Mouse (Mus musculus) adrenal gland, postnatal 25 days (tissue): ENCODE data around the gene Sptan1. TPM values are rescaled to one million over a fixed set of nuclear protein-coding genes. Genes with fewer than 3 reads are reported as not detected.

Experiments used
- microRNA-seq, 2 experiments: library from miRNA; unstranded; fragments of <30 nt; microRNA quantifications; one replicate each; pipeline ENCODE4 v1.2.0; 2021
- total RNA-seq: library from RNA; stranded (reverse); gene quantifications from 2 replicates; pipeline ENCODE4 v1.2.3, GENCODE M21; 2021

Gene Sptan1
- total RNA-seq, 1 experiment from 2014 or later = 225 TPM

Small RNA genes lying within 50 kb of the gene (microRNA-seq; reads per million reads assigned to microRNA genes)
- 0 to 0.69 reads per million in 2 experiments for gene Mir6997

Other genes with a start within 250 kb of the Sptan1 start
- not detected in 2 replicates for gene Gm13420, start 213.9 kb upstream of the Sptan1 start, total RNA-seq
- gene Gm13547, start 206.2 kb upstream of the Sptan1 start, total RNA-seq = not detected in 2 replicates
- gene Coq4, start 178.1 kb upstream of the Sptan1 start, total RNA-seq = 19.7 and 23.0 TPM in 2 replicates
- gene Trub2, start 177.1 kb upstream of the Sptan1 start, total RNA-seq = 29.8 and 42.5 TPM in 2 replicates
- gene Slc27a4, start 162.9 kb upstream of the Sptan1 start, total RNA-seq = 40.9 and 42.2 TPM in 2 replicates
- 27.4 and 39.2 TPM in 2 replicates for gene Urm1, start 145.5 kb upstream of the Sptan1 start, total RNA-seq
- 11.3 and 11.6 TPM in 2 replicates for gene Cercam, start 96.4 kb upstream of the Sptan1 start, total RNA-seq
- 51.0 and 66.3 TPM in 2 replicates for gene Odf2, start 76.3 kb upstream of the Sptan1 start, total RNA-seq
- gene Gle1, start 30.1 kb upstream of the Sptan1 start, total RNA-seq = 39.1 and 41.9 TPM in 2 replicates
- gene Wdr34, start 83.3 kb downstream of the Sptan1 start, total RNA-seq = 18.5 and 26.6 TPM in 2 replicates
- 244 and 253 TPM in 2 replicates for gene Set, start 91.8 kb downstream of the Sptan1 start, total RNA-seq
- 7.6 and 8.6 TPM in 2 replicates for gene Pkn3, start 112.1 kb downstream of the Sptan1 start, total RNA-seq
- 26.0 and 27.4 TPM in 2 replicates for gene Zdhhc12, start 128.1 kb downstream of the Sptan1 start, total RNA-seq
- gene Zer1, start 159.0 kb downstream of the Sptan1 start, total RNA-seq = 40.0 and 51.7 TPM in 2 replicates
- gene Tbc1d13, start 168.2 kb downstream of the Sptan1 start, total RNA-seq = 54.0 and 71.3 TPM in 2 replicates
- gene Endog, start 205.9 kb downstream of the Sptan1 start, total RNA-seq = 29.5 and 34.8 TPM in 2 replicates
- gene Spout1, start 212.9 kb downstream of the Sptan1 start, total RNA-seq = 25.9 and 28.7 TPM in 2 replicates
- 25.7 and 28.7 TPM in 2 replicates for gene Kyat1, start 240.3 kb downstream of the Sptan1 start, total RNA-seq